Mouse (Mus musculus): ENCODE results near the gene Mfap5.

- TF ChIP-seq CTCF (IDR thresholded peaks at IDR 0.05; ENCODE audit: control insufficient read depth, insufficient read depth, insufficient read length) (no peak), USF1 (IDR thresholded peaks at IDR 0.05; ENCODE audit: low read depth) (no peak)
These were observed 604 bp upstream of the Mfap5 start for GRCm38 (mm10) chr6:122505041-122505440.

Measured in C2C12 (cell line).